Mouse (Mus musculus): ENCODE measurements around the gene Pdzd8. TPM values are rescaled to one million over a fixed set of nuclear protein-coding genes. Genes with fewer than 3 reads are reported as not detected.

The Pdzd8 gene
- polyA plus RNA-seq, 1 experiment from 2014 or later = 12.7 TPM

DNA sequence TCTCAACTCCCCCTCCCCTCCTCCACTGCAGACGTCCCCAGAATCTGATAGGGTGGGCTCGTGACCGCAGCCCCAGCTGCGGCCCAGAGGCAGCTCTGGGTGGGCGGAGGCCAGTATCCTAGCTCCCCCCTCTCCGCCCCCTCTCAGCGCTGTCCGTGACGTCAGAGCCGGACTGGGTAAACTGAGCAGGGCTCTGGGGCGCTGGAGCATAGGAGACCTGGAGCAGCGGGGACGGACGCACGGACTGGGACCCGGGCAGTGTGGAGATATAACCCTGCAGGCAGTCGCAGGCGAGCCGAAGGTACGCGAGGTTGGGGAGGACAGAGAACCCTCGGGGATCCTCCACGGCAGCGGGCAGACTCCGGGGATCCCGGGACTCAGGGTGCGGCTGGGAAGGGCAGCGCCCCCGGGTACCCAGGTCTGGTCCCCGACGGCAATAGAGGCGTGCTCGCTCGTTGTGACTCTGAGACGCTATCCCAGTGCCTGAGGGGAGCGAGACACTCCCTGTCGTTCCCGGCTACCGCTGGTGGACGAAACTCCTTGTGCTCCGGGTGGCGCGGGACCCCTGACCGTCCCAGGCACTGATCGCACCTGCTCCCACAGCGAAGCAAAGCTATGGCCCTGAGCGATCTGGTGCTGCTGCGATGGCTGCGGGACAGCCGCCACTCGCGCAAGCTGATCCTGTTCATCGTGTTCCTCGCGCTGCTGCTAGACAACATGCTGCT, 84.7 kb downstream of the Pdzd8 start, which contains the start of gene Slc18a2:
Slc18a2 (plus strand) TSS at position 179 of the 725 bp plus-strand sequence.
- peak within 1 kb of the TSS; percentile 57 for H3K4me3 ChIP-seq (ENCODE audit: low read depth, low read length)
- peaks cover 3% of the 10 kb centered on the region; the same call in 1 of the 2 replicates for H3K9me3 ChIP-seq (ENCODE audit: control insufficient read depth, low read length)
- H3K9ac ChIP-seq (ENCODE audit: low read depth, low read length) = peak within 1 kb of the TSS; percentile 50
- ATAC-seq (replicated peaks; ENCODE audit: low FRiP score) (peak; percentile 74), DNase-seq (ENCODE audit: low spot score) (peak; percentile 47)
- no peak within 1 kb of the TSS for H3K27ac ChIP-seq (ENCODE audit: low read depth, low read length)
- H3K36me3 ChIP-seq (ENCODE audit: control insufficient read depth, insufficient read depth, low read length) = no peaks in the 10 kb centered on the region
- WGBS = under 1% methylated on average over 55 of the region's 55 CpGs
- H3K27me3 ChIP-seq (replicated peaks; ENCODE audit: control insufficient read depth, insufficient read depth, low read length) = peaks cover 18% of the 10 kb centered on the region; the same call in 1 of the 2 replicates
- H3K4me1 ChIP-seq (replicated peaks; ENCODE audit: control insufficient read depth, insufficient read depth, low read length) = peaks cover 19% of the 10 kb centered on the region
- peak within 1 kb of the TSS; percentile 98 for H3K4me2 ChIP-seq

DNA sequence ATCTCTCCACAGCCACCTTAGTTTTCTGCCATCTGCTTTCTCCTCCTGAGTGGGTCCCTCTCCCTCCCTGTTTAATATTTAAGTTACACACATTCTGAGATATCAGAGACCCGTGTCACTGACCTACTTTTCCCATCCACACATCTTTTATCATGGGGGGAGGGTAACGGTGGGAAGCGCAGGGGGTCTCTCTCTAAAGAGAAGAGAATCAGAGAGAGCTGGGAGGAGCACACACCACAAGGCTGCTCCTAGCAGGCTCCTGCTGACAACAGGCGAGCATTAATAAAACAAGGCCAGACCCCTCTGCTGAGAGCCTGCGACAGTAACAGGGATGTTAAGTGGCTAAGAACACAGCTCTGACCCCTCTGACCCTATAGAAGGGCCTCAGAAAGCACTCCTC, 85.9 kb downstream of the Pdzd8 start:
- H3K27me3 ChIP-seq (replicated peaks; ENCODE audit: control insufficient read depth, insufficient read depth, low read length) = peaks cover 18% of the 10 kb centered on the region; the same call in 1 of the 2 replicates
- H3K4me3 ChIP-seq (ENCODE audit: low read depth, low read length) = no peak overlapping the region
- H3K9ac ChIP-seq (ENCODE audit: low read depth, low read length) = no peak overlapping the region
- DNase-seq (ENCODE audit: low spot score) = no peak
- 49% methylated on average over 5 of the region's 5 CpGs for WGBS
- H3K36me3 ChIP-seq (ENCODE audit: control insufficient read depth, insufficient read depth, low read length) = no peaks in the 10 kb centered on the region
- no peak overlapping the region for H3K4me2 ChIP-seq
- no peak for ATAC-seq (replicated peaks; ENCODE audit: low FRiP score)
- peaks cover 3% of the 10 kb centered on the region; the same call in 1 of the 2 replicates for H3K9me3 ChIP-seq (ENCODE audit: control insufficient read depth, low read length)
- H3K4me1 ChIP-seq (replicated peaks; ENCODE audit: control insufficient read depth, insufficient read depth, low read length) = peaks cover 19% of the 10 kb centered on the region
- H3K27ac ChIP-seq (ENCODE audit: low read depth, low read length) = no peak overlapping the region

DNA sequence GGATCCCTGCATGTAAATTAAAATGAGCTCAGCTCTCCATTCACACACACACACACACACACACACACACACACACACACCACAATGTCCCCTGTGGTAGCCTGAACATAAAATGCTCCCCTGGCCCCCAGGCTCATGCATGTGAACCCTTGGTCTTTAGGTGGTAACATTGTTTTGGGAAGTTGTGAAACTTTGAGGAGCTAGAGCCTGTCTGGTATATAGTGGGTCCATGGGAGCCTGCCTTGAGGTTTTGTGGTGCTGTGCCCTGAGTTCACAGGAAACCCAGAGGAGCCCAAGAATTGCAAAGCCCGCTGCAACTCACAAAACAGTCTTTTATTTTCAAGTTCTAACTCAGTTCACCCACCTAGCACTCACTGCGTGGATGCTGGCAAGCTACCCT, 92.9 kb downstream of the Pdzd8 start:
- Histone ChIP-seq H3K36me3 (ENCODE audit: control insufficient read depth, insufficient read depth, low read length) (no peaks in the 10 kb centered on the region), H3K4me1 (replicated peaks; ENCODE audit: control insufficient read depth, insufficient read depth, low read length) (no peaks in the 10 kb centered on the region), H3K9me3 (ENCODE audit: control insufficient read depth, low read length) (peaks cover 3% of the 10 kb centered on the region; the same call in 1 of the 2 replicates), H3K27ac (ENCODE audit: low read depth, low read length) (no peak overlapping the region), H3K4me3 (ENCODE audit: low read depth, low read length) (no peak overlapping the region), H3K9ac (ENCODE audit: low read depth, low read length) (no peak overlapping the region), H3K4me2 (no peak overlapping the region), H3K27me3 (replicated peaks; ENCODE audit: control insufficient read depth, insufficient read depth, low read length) (no peaks in the 10 kb centered on the region)
- 63% methylated on average over 2 of the region's 2 CpGs for WGBS
- ATAC-seq (replicated peaks; ENCODE audit: low FRiP score) = no peak
- no peak for DNase-seq (ENCODE audit: low spot score)

DNA sequence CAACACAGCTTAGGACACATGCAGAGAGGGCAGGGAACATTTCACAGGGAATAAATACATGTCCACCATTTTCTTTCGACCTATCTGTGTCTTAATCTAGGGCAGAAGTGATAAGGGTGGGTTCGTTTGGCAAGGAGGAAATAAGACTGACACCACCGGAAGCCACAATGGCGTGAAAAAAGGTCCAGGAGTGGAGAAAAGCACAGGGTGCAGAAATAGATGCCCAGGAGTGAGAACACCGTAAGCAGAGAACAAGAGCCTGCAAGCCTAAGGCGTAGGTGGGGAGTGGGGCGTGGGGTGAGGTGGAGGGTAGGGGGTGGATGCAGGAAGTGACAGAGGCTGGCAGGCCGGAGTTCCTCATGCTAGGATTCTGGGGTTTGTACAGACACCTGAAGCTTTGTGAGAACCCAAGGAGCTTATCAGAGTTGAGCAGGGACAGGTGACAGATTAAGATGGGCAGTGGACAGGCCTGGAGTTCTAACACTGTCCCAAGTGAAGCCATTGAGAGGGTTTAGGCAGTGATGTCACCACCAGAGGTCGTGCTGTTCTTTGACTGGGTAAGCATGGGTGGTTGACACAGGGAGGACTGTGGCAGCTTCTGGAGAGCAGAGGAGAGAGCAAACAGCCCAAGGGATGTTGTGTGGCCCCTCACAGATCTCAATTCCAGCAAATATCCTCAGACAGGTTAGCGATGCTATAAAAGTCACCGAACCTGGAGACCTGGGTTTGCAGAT, 96.9 kb downstream of the Pdzd8 start:
- H3K4me1 ChIP-seq (replicated peaks; ENCODE audit: control insufficient read depth, insufficient read depth, low read length) = no peaks in the 10 kb centered on the region
- no peak overlapping the region for H3K4me2 ChIP-seq
- WGBS = 48% methylated on average over 11 of the region's 11 CpGs
- ATAC-seq (replicated peaks; ENCODE audit: low FRiP score) = peak; percentile 60
- H3K4me3 ChIP-seq (ENCODE audit: low read depth, low read length) = no peak overlapping the region
- H3K27me3 ChIP-seq (replicated peaks; ENCODE audit: control insufficient read depth, insufficient read depth, low read length) = no peaks in the 10 kb centered on the region
- no peak for DNase-seq (ENCODE audit: low spot score)
- no peak overlapping the region for H3K9ac ChIP-seq (ENCODE audit: low read depth, low read length)
- no peak overlapping the region for H3K27ac ChIP-seq (ENCODE audit: low read depth, low read length)
- H3K9me3 ChIP-seq (ENCODE audit: control insufficient read depth, low read length) = no peaks in the 10 kb centered on the region
- H3K36me3 ChIP-seq (ENCODE audit: control insufficient read depth, insufficient read depth, low read length) = no peaks in the 10 kb centered on the region

DNA sequence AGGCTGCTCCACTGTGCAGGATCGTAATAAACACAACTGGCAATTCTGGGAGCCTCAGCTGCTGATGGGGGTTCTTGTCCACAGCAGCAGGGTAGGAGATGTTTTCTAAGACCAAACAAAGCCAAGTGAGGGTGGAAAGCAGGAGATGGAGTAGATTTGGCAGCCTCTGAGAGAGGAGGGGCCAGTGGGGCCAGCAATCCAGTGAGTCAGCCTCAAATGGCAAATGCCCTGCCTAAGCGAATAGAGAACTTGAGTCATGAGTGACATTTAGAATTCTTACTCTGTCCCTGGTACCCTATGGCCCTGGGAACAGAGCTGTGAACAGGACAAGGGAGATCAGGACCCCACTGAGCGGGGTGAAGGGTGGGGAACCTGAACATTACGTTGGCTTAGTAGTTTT, 97.4 kb downstream of the Pdzd8 start:
- Histone ChIP-seq H3K4me3 (ENCODE audit: low read depth, low read length) (no peak overlapping the region), H3K4me1 (replicated peaks; ENCODE audit: control insufficient read depth, insufficient read depth, low read length) (no peaks in the 10 kb centered on the region), H3K4me2 (no peak overlapping the region), H3K27me3 (replicated peaks; ENCODE audit: control insufficient read depth, insufficient read depth, low read length) (no peaks in the 10 kb centered on the region), H3K9ac (ENCODE audit: low read depth, low read length) (no peak overlapping the region), H3K9me3 (ENCODE audit: control insufficient read depth, low read length) (no peaks in the 10 kb centered on the region), H3K36me3 (ENCODE audit: control insufficient read depth, insufficient read depth, low read length) (no peaks in the 10 kb centered on the region), H3K27ac (ENCODE audit: low read depth, low read length) (no peak overlapping the region)
- 66% methylated on average over 4 of the region's 4 CpGs for WGBS
- ATAC-seq (replicated peaks; ENCODE audit: low FRiP score) = 0 out of 2 replicates have a peak, but pooled peaks have one; percentile 26
- no peak for DNase-seq (ENCODE audit: low spot score)

Other genes starting within 250 kb of the Pdzd8 start
- not detected in 2 replicates for gene Vax1, start 175.7 kb downstream of the Pdzd8 start, polyA plus RNA-seq (2014; fragmentation: Nextera tagmentation; extraction: Ambion mirVana)
- not detected in 2 replicates for gene Kcnk18, start 126.6 kb downstream of the Pdzd8 start, polyA plus RNA-seq (2014; fragmentation: Nextera tagmentation; extraction: Ambion mirVana)
- gene Slc18a2, start 84.9 kb downstream of the Pdzd8 start, polyA plus RNA-seq (2014; fragmentation: Nextera tagmentation; extraction: Ambion mirVana) = 9.6 and 10.1 TPM in 2 replicates
- 63.6 and 85.2 TPM in 2 replicates for gene Rps12-ps3, start 23.5 kb downstream of the Pdzd8 start, polyA plus RNA-seq (2014; fragmentation: Nextera tagmentation; extraction: Ambion mirVana)
- gene Emx2, start 112.6 kb upstream of the Pdzd8 start, polyA plus RNA-seq (2014; fragmentation: Nextera tagmentation; extraction: Ambion mirVana) = 0.29 and 0.56 TPM in 2 replicates

Measured in liver, embryonic 11.5 days (tissue).